Mouse (Mus musculus) urinary bladder, postnatal 4 days (tissue): ENCODE results near the gene Car5a.

Experiments used
- DNase-seq, 2 experiments: peaks; one replicate each; pipeline ENCODE4 v3.0.0; 2021 to 2022; ENCODE audit warnings: low spot score in 2 of 2

Car5a gene

DNA sequence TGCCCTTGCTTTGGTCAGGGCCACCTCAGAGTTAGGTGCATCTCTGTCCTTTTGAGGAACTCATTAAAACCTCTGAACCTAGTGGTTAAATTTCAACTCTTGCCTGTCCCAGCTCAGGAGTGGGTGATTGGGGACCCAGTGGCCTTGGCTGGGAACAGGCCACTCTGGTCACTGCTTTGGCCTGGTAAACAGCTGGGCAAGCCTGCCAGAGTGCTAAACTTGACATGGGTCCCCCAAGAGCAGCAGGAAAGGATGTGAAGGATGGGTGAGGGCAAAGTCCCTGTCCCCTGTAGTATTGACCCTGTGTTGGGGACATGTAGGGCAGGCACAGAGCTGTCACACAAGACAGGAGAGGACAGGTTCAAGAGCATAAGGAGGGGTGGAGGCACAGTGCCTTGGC is at the start of gene Car5a:
Gene Car5a, minus strand, starts transcription at position 74 of the 400 bp plus-strand sequence.
- DNase-seq: no peak

DNA sequence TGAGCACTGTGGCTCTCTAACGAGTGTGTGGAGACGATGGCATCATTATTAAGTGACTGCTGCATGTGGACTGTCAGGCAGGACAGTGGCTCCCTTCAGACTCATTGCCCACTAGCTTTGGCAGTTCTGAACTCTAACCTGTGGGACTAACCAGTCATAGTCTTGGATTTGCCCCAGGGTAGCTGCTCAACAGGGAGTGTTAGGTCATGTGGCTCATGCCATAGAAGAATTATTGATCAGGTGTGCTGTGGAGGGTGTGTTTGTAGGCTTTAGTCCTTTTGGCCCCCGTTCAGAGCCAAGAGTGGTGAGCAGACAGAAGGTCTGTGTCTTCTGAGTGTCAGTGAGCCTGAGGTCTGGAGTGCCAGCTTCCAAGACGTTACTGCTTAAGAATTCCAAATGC is 48.2 kb upstream of the Car5a start:
- no peak for DNase-seq

DNA sequence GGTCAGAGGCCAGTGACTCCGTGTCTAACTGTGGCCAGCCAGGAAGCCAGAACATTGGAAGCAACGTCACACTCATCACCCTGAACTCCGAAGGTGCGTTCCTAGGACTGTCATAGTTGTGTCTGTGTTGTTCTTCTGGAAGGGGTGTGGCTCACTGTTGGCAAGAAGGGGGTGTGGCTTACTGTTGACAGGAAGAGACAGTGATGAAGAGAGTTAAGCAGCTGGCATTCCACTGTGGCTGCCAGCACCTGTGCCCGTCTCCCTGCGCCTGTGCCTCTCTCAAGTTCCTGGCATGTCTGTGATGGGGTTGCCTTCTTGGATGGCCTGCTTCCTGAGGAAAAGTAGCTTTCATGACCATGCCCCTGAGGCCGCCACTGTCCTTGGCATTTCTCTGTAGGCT is 46.9 kb upstream of the Car5a start:
- DNase-seq: no peak

- no peak for DNase-seq
Observed at GRCm38 (mm10) chr8:121990506-121991255, 46.0 kb upstream of the Car5a start.

DNA sequence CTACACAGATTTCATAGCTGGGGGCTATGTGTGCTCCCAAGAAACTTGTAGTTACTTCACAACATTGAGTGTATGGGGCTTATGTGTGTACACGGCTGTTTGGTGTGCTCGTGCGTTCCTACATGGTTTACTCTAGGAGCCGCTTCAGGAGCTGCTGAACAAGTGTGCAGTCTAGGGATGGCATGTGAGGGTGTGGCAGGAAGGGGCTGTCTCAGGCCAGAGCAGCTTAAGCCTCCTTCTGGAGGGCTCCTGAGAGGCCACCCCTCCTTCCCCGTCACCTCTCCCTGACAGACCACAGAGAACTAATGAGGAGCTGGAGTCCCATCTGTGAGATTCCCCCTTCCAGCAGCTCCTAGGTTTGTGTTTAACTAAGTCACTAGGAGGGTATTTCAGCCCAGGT is 43.2 kb upstream of the Car5a start:
- no peak for DNase-seq

DNA sequence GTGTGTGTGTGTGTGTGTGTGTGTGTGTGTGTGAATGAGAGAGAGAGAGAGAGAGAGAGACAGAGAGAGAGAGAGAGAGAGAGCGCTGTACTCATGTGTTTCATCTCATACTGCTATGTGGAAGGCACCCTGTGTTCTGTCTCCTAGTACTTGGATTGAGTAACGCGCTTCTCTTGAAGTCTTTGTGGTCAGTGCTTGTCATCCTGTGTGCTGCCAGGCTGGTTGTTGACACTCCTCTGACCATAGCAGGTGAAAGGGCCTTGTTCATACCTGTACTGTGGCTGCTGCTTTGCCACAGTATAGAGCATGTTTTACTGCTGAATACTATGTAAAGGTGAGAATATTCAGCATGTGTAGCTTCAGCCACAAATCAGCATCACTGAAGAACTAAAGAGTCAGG is 41.0 kb upstream of the Car5a start:
- DNase-seq: no peak

DNA sequence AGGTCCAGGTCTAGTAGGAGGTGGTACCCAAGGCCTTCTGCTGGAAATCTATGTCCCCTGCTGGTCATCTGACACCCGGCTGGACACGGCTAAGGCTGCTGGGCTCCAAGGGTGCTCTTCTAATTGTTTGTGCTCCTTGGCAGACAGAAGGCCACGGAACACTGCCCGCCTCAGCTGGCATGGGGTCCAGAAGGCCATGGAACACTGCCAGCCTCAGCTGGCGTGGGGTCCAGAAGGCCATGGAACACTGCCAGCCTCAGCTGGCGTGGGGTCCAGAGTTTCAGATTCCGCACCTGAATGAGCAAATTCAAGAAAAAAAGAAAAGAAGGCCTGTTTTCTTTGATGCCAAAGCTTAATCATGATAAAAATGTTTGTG is 36.8 kb upstream of the Car5a start:
- DNase-seq: no peak

- no peak for DNase-seq
Observed at GRCm38 (mm10) chr8:121980792-121981519, 36.3 kb upstream of the Car5a start.

- no peak for DNase-seq
Observed at GRCm38 (mm10) chr8:121978670-121979069, 34.0 kb upstream of the Car5a start.

DNA sequence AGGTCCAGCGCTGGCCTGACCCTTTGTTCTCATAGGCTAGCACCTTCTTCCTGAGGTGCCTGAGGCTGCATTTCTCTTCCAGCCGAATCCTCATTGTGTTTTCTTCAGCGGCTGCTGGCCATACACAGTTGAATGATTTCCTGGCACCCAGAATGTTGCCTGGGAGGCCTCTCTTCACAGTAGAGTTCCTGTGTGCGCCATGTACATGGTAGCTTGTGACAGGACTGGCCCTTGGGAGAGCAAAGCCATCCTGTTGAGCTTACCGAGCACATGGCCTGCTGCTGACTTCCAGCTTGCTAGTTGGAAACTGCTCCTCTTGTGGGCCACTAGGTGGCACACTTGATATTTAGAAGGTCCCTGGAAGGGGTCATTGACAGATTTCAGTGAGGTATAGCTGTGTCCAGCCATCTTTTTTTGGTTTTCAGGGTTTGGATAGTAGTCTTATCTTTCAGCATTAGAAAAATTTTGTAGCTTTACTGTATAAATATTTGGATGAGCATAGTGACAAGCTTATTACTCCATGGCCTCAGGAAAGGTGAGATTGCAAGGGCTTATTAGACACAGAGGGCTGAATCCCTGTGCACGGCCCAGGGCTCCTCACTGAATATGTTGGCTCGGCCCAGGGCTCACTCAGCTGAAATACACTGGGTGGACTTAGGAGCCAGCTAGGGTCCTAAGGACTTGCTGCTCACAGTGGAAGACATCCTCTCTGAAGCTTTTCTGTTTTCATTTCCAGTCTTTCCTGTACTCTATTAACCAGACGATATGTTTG is 33.3 kb upstream of the Car5a start:
- no peak for DNase-seq

GRCm38 (mm10) chr8:121973906-121974305 is 29.2 kb upstream of the Car5a start:
- no peak for DNase-seq

DNA sequence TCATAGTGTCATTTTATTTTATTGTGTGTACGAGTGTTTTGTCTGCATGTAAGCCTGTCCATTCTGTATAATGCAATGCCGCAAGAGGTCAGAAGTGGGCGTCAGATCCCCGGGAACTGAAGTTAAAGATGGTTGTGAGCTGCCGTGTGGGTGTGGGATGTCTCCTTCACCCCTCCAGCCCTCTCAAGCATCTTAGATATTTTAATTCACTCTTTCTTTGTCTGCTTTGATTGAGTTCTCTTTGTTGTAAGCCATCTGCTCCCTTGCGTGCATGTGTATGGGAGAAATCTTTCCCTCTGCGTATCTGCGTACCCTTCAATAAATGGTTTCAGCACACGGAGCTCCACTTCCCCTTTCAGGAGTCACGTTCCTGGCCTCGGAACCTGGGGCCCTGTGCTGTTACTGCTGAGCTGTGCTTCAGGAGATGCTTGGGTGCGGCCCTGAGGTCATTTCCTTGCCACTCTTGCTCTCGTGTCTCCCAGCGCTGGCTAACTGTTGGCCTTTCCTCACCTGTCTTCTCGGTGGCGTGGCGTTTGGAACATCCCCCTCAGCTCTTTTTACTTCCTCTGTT is 26.9 kb upstream of the Car5a start:
- no peak for DNase-seq

DNA sequence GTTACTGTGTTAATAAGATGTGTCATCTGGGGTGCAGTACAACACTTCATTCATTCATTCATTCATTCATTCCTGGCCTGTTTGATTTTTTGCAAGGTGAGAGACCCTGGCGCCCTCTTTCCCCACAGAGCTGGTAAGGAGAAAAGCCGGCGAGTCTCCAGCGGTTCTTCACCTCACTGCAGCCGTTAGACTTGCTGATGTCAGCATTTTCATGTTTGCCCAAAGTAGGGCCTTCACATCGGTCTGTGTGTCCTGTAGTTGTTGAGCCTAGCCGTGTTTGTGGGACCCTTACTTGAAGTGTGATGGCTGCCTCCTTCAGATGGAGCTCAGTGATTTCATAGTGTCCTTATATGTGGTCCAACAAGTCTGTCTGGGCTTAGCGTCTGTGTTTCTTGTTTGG is 25.5 kb upstream of the Car5a start:
- no peak for DNase-seq

DNA sequence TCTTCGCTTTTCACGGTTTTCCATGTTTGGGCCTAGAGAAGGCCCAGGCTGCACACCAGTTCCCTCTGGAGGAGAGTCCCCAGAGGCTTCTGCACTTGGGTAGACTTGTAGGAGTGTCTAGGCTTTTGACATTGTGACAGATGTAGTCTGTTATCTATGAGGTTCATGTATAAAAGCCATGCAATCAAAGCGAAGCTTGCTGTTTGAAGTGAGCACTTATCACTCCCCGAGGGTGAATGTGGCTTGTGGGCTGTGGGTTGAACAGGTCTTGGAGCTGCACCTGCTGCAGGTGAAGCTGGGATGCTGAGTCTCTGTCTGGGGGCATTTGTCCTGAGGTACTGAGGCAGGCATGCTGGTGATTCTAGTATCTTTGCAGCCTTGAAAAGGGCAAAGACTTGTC is 23.8 kb upstream of the Car5a start:
- no peak for DNase-seq

DNA sequence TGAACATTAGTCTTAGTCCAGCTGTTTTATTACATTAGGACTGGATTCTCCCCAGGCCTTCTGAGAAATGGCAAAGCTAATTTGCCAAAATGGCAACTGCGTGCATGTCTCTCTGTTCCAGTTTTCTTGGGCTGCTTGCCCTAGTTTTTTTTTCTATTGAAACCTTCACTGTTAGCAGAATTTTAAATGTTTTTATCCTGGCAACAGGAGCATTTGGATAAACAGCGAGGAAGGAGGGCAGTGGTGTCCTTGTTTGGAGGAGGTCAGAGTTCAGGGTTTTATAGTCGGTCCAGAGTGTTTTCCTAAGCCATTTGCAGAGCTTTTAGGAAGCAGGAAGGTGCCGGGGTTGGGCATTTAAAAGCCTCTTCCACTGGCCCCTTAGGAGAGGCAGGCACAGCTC is 23.3 kb upstream of the Car5a start:
- DNase-seq: no peak

DNA sequence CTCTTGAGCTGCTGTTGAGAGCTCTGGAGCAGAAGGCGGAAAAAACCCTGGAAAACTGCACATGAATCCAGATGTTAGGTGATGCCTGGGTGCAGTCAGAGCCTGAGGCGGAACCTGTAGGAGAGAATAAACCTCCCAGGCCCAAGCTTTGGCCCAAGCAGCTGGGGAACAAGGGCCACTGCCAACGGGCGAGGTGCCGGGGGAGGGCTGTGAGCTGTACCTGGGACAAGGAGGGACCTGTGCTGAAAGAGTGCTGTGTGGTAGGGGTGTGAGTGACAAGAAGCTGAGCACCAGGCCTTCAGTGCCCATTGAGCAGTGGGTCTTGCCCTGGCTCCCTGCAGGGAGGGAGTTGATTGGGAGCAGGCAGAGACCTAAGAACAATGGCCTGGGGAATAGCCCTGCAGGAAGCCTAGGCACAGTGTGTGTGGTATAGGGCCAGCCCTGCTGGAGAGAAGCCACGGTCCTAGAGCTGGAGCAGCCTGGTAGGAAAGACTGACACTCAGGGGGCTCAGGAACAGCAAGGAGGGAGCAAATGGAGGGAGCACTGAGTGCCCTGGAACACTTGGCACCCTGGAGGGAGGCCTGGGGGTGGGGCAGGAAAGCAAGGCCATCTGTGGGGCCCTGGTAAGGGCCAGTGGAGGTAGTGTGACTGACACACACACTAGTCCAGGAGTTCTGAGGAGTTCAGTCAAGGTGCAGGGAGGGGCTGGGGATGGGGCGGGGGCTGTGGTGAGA is 22.2 kb upstream of the Car5a start:
- DNase-seq: no peak

- no peak for DNase-seq
Observed at GRCm38 (mm10) chr8:121966110-121966509, 21.4 kb upstream of the Car5a start.

- DNase-seq: no peak
Observed at GRCm38 (mm10) chr8:121964716-121965512, 20.2 kb upstream of the Car5a start.

DNA sequence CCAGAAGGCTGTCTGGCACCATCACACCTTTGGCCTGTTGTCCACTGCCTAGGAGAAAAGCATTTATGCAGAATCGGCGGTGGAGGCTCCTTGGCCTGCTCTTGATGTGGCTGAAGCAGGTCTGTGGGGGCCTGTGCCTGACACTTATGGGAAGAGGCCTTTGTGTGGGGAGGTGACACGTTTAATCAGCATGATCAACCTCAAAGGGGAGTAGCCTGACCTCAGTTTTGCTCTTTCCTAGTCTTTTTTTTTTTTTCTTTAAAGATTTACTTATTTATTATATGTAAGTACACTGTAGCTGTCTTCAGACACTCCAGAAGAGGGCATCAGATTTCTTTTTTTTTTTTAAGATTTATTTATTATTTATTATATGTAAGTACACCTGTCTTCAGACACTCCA is 18.2 kb upstream of the Car5a start:
- no peak for DNase-seq

- DNase-seq: no peak
Observed at GRCm38 (mm10) chr8:121958395-121958794, 13.7 kb upstream of the Car5a start.
